Mouse (Mus musculus): ENCODE results near the gene Ptrh1. TPM values are rescaled to one million over a fixed set of nuclear protein-coding genes. Genes with fewer than 3 reads are reported as not detected.

Gene Ptrh1
- polyA plus RNA-seq, 1 experiment from 2014 or later = 4.2 TPM

GRCm38 (mm10) chr2:32739311-32739710 lies 36.3 kb upstream of the Ptrh1 start:
- H3K4me2 ChIP-seq = no peak overlapping the region
- ATAC-seq (ENCODE audit: insufficient number of reproducible peaks, insufficient read depth, low FRiP score, low TSS enrichment, low read depth) = no peak
- no peak overlapping the region for H3K9ac ChIP-seq (replicated peaks)
- H3K4me1 ChIP-seq (replicated peaks) = peaks cover 33% of the 10 kb centered on the region
- peaks cover 48% of the 10 kb centered on the region for H3K27me3 ChIP-seq
- H3K36me3 ChIP-seq = 0 out of 2 replicates have a peak, but pooled peaks cover 5% of the 10 kb centered on the region
- no peak overlapping the region for H3K4me3 ChIP-seq (replicated peaks)
- no peaks in the 10 kb centered on the region for H3K9me3 ChIP-seq
- no peak overlapping the region for H3K27ac ChIP-seq
- WGBS = 62% methylated on average over 4 of the region's 4 CpGs

- WGBS = 7% methylated on average over 11 of the region's 11 CpGs
- Histone ChIP-seq H3K27me3 (peaks cover 48% of the 10 kb centered on the region), H3K36me3 (peaks cover 15% of the 10 kb centered on the region), H3K9me3 (no peaks in the 10 kb centered on the region), H3K4me1 (replicated peaks) (peaks cover 24% of the 10 kb centered on the region), H3K27ac (no peak within 1 kb of the TSS), H3K4me2 (peak within 1 kb of the TSS; percentile 98), H3K9ac (replicated peaks) (peak within 1 kb of the TSS; percentile 53), H3K4me3 (replicated peaks) (peak within 1 kb of the TSS; percentile 57)
- no peak for ATAC-seq (ENCODE audit: insufficient number of reproducible peaks, insufficient read depth, low FRiP score, low TSS enrichment, low read depth)
Observed at GRCm38 (mm10) chr2:32740916-32741272, 34.7 kb upstream of the Ptrh1 start, which contains the start of gene 6330409D20Rik. 6330409D20Rik (minus strand) TSS chr2:32741016.

- H3K4me3 ChIP-seq (replicated peaks) = peak overlapping the region; percentile 57
- H3K9ac ChIP-seq (replicated peaks) = peak overlapping the region; percentile 53
- peak overlapping the region; percentile 98 for H3K4me2 ChIP-seq
- H3K4me1 ChIP-seq (replicated peaks) = peaks cover 20% of the 10 kb centered on the region
- peaks cover 48% of the 10 kb centered on the region for H3K27me3 ChIP-seq
- WGBS = 3% methylated on average over 52 of the region's 58 CpGs
- H3K36me3 ChIP-seq = peaks cover 21% of the 10 kb centered on the region
- H3K27ac ChIP-seq = no peak overlapping the region
- no peaks in the 10 kb centered on the region for H3K9me3 ChIP-seq
- ATAC-seq (ENCODE audit: insufficient number of reproducible peaks, insufficient read depth, low FRiP score, low TSS enrichment, low read depth) = peak; percentile 13; the same call in 1 of the 2 replicates
Observed at GRCm38 (mm10) chr2:32741273-32742172, 34.1 kb upstream of the Ptrh1 start.

GRCm38 (mm10) chr2:32742173-32742531 lies 33.4 kb upstream of the Ptrh1 start:
- no peak overlapping the region for H3K9ac ChIP-seq (replicated peaks)
- peaks cover 48% of the 10 kb centered on the region for H3K27me3 ChIP-seq
- H3K36me3 ChIP-seq = peaks cover 27% of the 10 kb centered on the region
- H3K27ac ChIP-seq = no peak overlapping the region
- H3K4me1 ChIP-seq (replicated peaks) = peaks cover 20% of the 10 kb centered on the region
- peak; percentile 56 for ATAC-seq (ENCODE audit: insufficient number of reproducible peaks, insufficient read depth, low FRiP score, low TSS enrichment, low read depth)
- H3K4me2 ChIP-seq = peak overlapping the region; percentile 98
- no peaks in the 10 kb centered on the region for H3K9me3 ChIP-seq
- WGBS = 2% methylated on average over 18 of the region's 18 CpGs
- peak overlapping the region; percentile 57 for H3K4me3 ChIP-seq (replicated peaks)

- Histone ChIP-seq H3K27ac (no peak overlapping the region), H3K4me3 (replicated peaks) (no peak overlapping the region), H3K4me2 (no peak overlapping the region), H3K36me3 (peaks cover 29% of the 10 kb centered on the region), H3K9me3 (no peaks in the 10 kb centered on the region), H3K9ac (replicated peaks) (no peak overlapping the region), H3K27me3 (peaks cover 46% of the 10 kb centered on the region), H3K4me1 (replicated peaks) (peaks cover 20% of the 10 kb centered on the region)
- WGBS = 77% methylated on average over 15 of the region's 15 CpGs
- ATAC-seq (ENCODE audit: insufficient number of reproducible peaks, insufficient read depth, low FRiP score, low TSS enrichment, low read depth) = no peak
Observed at GRCm38 (mm10) chr2:32744272-32744982, 31.2 kb upstream of the Ptrh1 start.

GRCm38 (mm10) chr2:32749082-32749481 lies 26.5 kb upstream of the Ptrh1 start:
- Histone ChIP-seq H3K4me3 (replicated peaks) (no peak overlapping the region), H3K9me3 (no peaks in the 10 kb centered on the region), H3K36me3 (peaks cover 44% of the 10 kb centered on the region), H3K27me3 (peaks cover 7% of the 10 kb centered on the region), H3K9ac (replicated peaks) (no peak overlapping the region), H3K27ac (no peak overlapping the region), H3K4me1 (replicated peaks) (peaks cover 19% of the 10 kb centered on the region), H3K4me2 (no peak overlapping the region)
- 89% methylated on average over 16 of the region's 16 CpGs for WGBS
- no peak for ATAC-seq (ENCODE audit: insufficient number of reproducible peaks, insufficient read depth, low FRiP score, low TSS enrichment, low read depth)

GRCm38 (mm10) chr2:32750199-32750598 lies 25.4 kb upstream of the Ptrh1 start:
- peaks cover 6% of the 10 kb centered on the region; the same call in 1 of the 2 replicates for H3K27me3 ChIP-seq
- no peak overlapping the region for H3K4me2 ChIP-seq
- no peak overlapping the region for H3K27ac ChIP-seq
- ATAC-seq (ENCODE audit: insufficient number of reproducible peaks, insufficient read depth, low FRiP score, low TSS enrichment, low read depth) = no peak
- H3K9me3 ChIP-seq = no peaks in the 10 kb centered on the region
- no peak overlapping the region for H3K4me3 ChIP-seq (replicated peaks)
- H3K4me1 ChIP-seq (replicated peaks) = peaks cover 19% of the 10 kb centered on the region
- H3K9ac ChIP-seq (replicated peaks) = no peak overlapping the region
- peaks cover 50% of the 10 kb centered on the region for H3K36me3 ChIP-seq
- WGBS = 73% methylated on average over 7 of the region's 7 CpGs

- H3K9me3 ChIP-seq = no peaks in the 10 kb centered on the region
- peak overlapping the region; percentile 59 for H3K27ac ChIP-seq
- peaks cover 42% of the 10 kb centered on the region for H3K36me3 ChIP-seq
- H3K4me3 ChIP-seq (replicated peaks) = peak overlapping the region; percentile 42
- H3K9ac ChIP-seq (replicated peaks) = peak overlapping the region; percentile 58
- peak; percentile 81 for ATAC-seq (ENCODE audit: insufficient number of reproducible peaks, insufficient read depth, low FRiP score, low TSS enrichment, low read depth)
- WGBS = 3% methylated on average over 31 of the region's 31 CpGs
- H3K4me1 ChIP-seq (replicated peaks) = peaks cover 19% of the 10 kb centered on the region
- peaks cover 6% of the 10 kb centered on the region; the same call in 1 of the 2 replicates for H3K27me3 ChIP-seq
- peak overlapping the region; percentile 70 for H3K4me2 ChIP-seq
Observed at GRCm38 (mm10) chr2:32750887-32751664, 24.5 kb upstream of the Ptrh1 start.

GRCm38 (mm10) chr2:32751665-32752033 lies 23.9 kb upstream of the Ptrh1 start:
- peak overlapping the region; percentile 42 for H3K4me3 ChIP-seq (replicated peaks)
- peak overlapping the region; percentile 59 for H3K27ac ChIP-seq

GRCm38 (mm10) chr2:32752181-32752580 lies 23.4 kb upstream of the Ptrh1 start:
- H3K9ac ChIP-seq (replicated peaks) = no peak overlapping the region
- H3K27ac ChIP-seq = no peak overlapping the region
- H3K4me1 ChIP-seq (replicated peaks) = peaks cover 19% of the 10 kb centered on the region
- H3K4me3 ChIP-seq (replicated peaks) = peak overlapping the region; percentile 42
- no peaks in the 10 kb centered on the region for H3K9me3 ChIP-seq
- ATAC-seq (ENCODE audit: insufficient number of reproducible peaks, insufficient read depth, low FRiP score, low TSS enrichment, low read depth) = no peak
- peaks cover 30% of the 10 kb centered on the region for H3K36me3 ChIP-seq
- peaks cover 6% of the 10 kb centered on the region; the same call in 1 of the 2 replicates for H3K27me3 ChIP-seq
- H3K4me2 ChIP-seq = peak overlapping the region; percentile 70
- 69% methylated on average over 10 of the region's 10 CpGs for WGBS

More at GRCm38 (mm10) chr2:32751665-32752033, 23.9 kb upstream of the Ptrh1 start:
- peak overlapping the region; percentile 58 for H3K9ac ChIP-seq (replicated peaks)
- H3K4me2 ChIP-seq = peak overlapping the region; percentile 70
- H3K4me1 ChIP-seq (replicated peaks) = peaks cover 19% of the 10 kb centered on the region
- H3K27me3 ChIP-seq = peaks cover 6% of the 10 kb centered on the region; the same call in 1 of the 2 replicates
- peaks cover 36% of the 10 kb centered on the region for H3K36me3 ChIP-seq
- ATAC-seq (ENCODE audit: insufficient number of reproducible peaks, insufficient read depth, low FRiP score, low TSS enrichment, low read depth) = no peak
- 14% methylated on average over 9 of the region's 10 CpGs for WGBS
- no peaks in the 10 kb centered on the region for H3K9me3 ChIP-seq

Measured in limb, embryonic 12.5 days (tissue).